Comparison of ENCODE assay signal across 13 mouse cellular contexts in the genomic region with DNA sequence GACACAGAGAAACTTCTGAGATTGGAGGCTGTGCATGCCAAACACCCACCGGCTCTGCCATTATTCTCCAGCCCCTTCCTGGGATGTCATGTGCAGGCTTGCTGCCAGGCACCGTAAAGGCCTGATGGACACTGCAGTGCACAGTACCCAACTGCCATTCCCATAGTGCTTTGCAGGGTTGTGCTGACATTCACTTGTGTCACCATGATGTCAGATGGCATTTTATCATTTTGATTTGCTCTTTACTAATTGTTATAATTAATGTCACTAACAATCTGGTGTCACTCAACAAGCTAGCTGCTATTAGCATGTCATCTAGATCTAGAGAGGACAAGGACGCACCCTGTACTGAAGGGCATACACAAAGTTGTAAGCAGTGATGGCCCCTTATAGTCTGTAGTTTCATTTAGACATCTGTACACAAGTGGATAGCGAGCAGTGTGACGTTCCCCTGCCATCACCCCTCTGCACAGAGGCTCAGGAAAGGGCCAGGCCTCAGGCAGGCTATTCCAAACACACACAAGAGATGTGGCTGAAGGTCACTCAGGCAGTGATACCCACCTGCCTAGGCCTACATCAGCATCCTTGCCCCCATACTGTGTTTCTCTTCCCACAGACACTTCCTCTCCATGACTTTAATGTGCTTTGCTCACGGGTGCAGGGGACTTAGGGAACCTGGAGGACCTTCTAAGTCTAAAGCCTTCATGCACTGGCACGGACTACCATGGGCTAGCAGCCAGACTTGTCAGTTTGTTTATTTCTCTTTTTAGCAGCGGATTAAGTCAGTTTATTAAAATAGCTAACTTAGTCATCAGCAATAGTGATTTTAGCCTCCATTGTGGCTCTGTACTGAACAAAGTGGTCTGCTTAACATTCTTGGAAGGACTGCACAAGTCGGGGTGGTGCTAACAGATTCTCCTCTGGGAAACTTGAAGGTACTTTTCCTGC.
A peak's percentile ranks its signal among the peaks of the same experiment; 100 is the strongest.
DNase-seq lines count a peak whose midpoint lies in the region; ATAC-seq and TF ChIP-seq lines count a peak whose summit lies in the region.
"Had no signal": no experiment of that assay in that cellular context is flagged by ENCODE, and none has a peak within 500 bp of the region (broad histone marks: within the 10 kb centered on the region; RNA-seq: fewer than 3 reads in every experiment).

No protein-coding gene starts in this region.

- H3K4me2 ChIP-seq in lung, embryonic 14.5 days: no peak overlapping the region
- no peak overlapping the region for H3K4me2 ChIP-seq in hindbrain, embryonic 14.5 days (replicated peaks)
- H3K4me2 ChIP-seq: neural tube, embryonic 12.5 days had no signal

- peak; percentile 73 for ATAC-seq in lung, embryonic 14.5 days (ENCODE audit: insufficient read depth)
- ATAC-seq in hindbrain, embryonic 14.5 days (ENCODE audit: low FRiP score): no peak

- TF ChIP-seq POLR2A in thymus, adult 2 months (IDR thresholded peaks at IDR 0.05; ENCODE audit: control insufficient read depth, extremely low read depth, insufficient read depth, low read length, poor library complexity): no peak

- no peaks in the 10 kb centered on the region for H3K27me3 ChIP-seq in lung, embryonic 14.5 days (ENCODE audit: insufficient read depth, low read length)
- no peaks in the 10 kb centered on the region for H3K27me3 ChIP-seq in hindbrain, embryonic 14.5 days (ENCODE audit: control insufficient read depth, insufficient read depth, low read length)
- H3K27me3 ChIP-seq in thymus, adult 2 months (ENCODE audit: control insufficient read depth, insufficient read depth, low read length): no peaks in the 10 kb centered on the region
- H3K27me3 ChIP-seq: neural tube, embryonic 12.5 days had no signal

- H3K9me3 ChIP-seq in lung, embryonic 14.5 days (ENCODE audit: low read depth, low read length): no peaks in the 10 kb centered on the region
- no peaks in the 10 kb centered on the region for H3K9me3 ChIP-seq in hindbrain, embryonic 14.5 days (ENCODE audit: control insufficient read depth, low read length)
- H3K9me3 ChIP-seq: neural tube, embryonic 12.5 days had no signal

- no peak for TF ChIP-seq CTCF in lung, embryonic 14.5 days (IDR thresholded peaks at IDR 0.05; ENCODE audit: low read depth)
- TF ChIP-seq CTCF in thymus, adult 2 months (IDR thresholded peaks at IDR 0.05; ENCODE audit: borderline replicate concordance, control insufficient read depth, extremely low read depth, insufficient read depth, low read length, poor library complexity): no peak

- no peak overlapping the region for H3K4me3 ChIP-seq in lung, embryonic 14.5 days (ENCODE audit: low read depth, low read length)
- H3K4me3 ChIP-seq in hindbrain, embryonic 14.5 days (replicated peaks; ENCODE audit: low read length): no peak overlapping the region
- H3K4me3 ChIP-seq in thymus, adult 2 months (ENCODE audit: control insufficient read depth, insufficient read depth, low read length): no peak overlapping the region
- H3K4me3 ChIP-seq: embryonic facial prominence, embryonic 10.5 days; left cerebral cortex, adult 2 months; neural tube, embryonic 12.5 days had no signal

- H3K36me3 ChIP-seq in lung, embryonic 14.5 days (ENCODE audit: insufficient read depth): no peaks in the 10 kb centered on the region
- 0 out of 2 replicates have a peak, but pooled peaks cover under 1% of the 10 kb centered on the region for H3K36me3 ChIP-seq in hindbrain, embryonic 14.5 days (replicated peaks; ENCODE audit: control insufficient read depth, insufficient read depth)
- no peaks in the 10 kb centered on the region for H3K36me3 ChIP-seq in thymus, adult 2 months (ENCODE audit: control insufficient read depth, insufficient read depth, low read length)

- no peak overlapping the region for H3K9ac ChIP-seq in lung, embryonic 14.5 days
- H3K9ac ChIP-seq in hindbrain, embryonic 14.5 days: no peak overlapping the region
- H3K9ac ChIP-seq: neural tube, embryonic 12.5 days had no signal

- no peaks in the 10 kb centered on the region; the same call in 1 of the 2 replicates for H3K4me1 ChIP-seq in lung, embryonic 14.5 days (ENCODE audit: insufficient read depth)
- H3K4me1 ChIP-seq in hindbrain, embryonic 14.5 days (replicated peaks; ENCODE audit: control insufficient read depth, insufficient read depth, low read length): peaks cover 2% of the 10 kb centered on the region
- H3K4me1 ChIP-seq in thymus, adult 2 months (replicated peaks; ENCODE audit: control insufficient read depth, insufficient read depth, low read length): peaks cover 3% of the 10 kb centered on the region
- H3K4me1 ChIP-seq: neural tube, embryonic 12.5 days had no signal

- no peak overlapping the region for H3K27ac ChIP-seq in lung, embryonic 14.5 days (ENCODE audit: low read depth)
- no peak overlapping the region for H3K27ac ChIP-seq in hindbrain, embryonic 14.5 days
- no peak overlapping the region for H3K27ac ChIP-seq in thymus, adult 2 months (ENCODE audit: control insufficient read depth, insufficient read depth, low read length)
- H3K27ac ChIP-seq: embryonic facial prominence, embryonic 10.5 days; left cerebral cortex, adult 2 months; macrophage; neural tube, embryonic 12.5 days had no signal

- WGBS in lung, embryonic 14.5 days: 40% methylated on average over 9 of the region's 9 CpGs
- 80% methylated on average over 9 of the region's 9 CpGs for WGBS in hindbrain, embryonic 14.5 days
- WGBS in thymus, adult 2 months: 91% methylated on average over 9 of the region's 9 CpGs

- DNase-seq in adrenal gland, adult 2 months: peak; percentile 40
- DNase-seq in adrenal gland, adult 8-10 months: no peak
- DNase-seq in urinary bladder, postnatal 25 days (ENCODE audit: low spot score): peak; percentile 9
- no peak for DNase-seq in urinary bladder, postnatal 4 days (ENCODE audit: low spot score in 2 of 2)
- DNase-seq in lung, embryonic 14.5 days: peak; percentile 85
- DNase-seq in hindbrain, embryonic 14.5 days (ENCODE audit: low spot score): no peak
- no peak for DNase-seq in right cerebral cortex, postnatal 10 days (ENCODE audit: low spot score in 2 of 2)
- no peak for DNase-seq in thymus, adult 2 months
- DNase-seq: thymus, postnatal 14 days had no signal

Comparison
In these comparisons a context has a peak if more than half of its experiments do, and no peak if none do; other contexts are left out.
1. DNase-seq: peak in adrenal gland, adult 2 months (single experiment), urinary bladder, postnatal 25 days (single experiment) and lung, embryonic 14.5 days (single experiment); none in adrenal gland, adult 8-10 months (single experiment), urinary bladder, postnatal 4 days (0 of 2), hindbrain, embryonic 14.5 days (single experiment), right cerebral cortex, postnatal 10 days (0 of 2) and thymus, adult 2 months (single experiment).